Mouse (Mus musculus): ENCODE measurements around the gene Clca1. TPM values are rescaled to one million over a fixed set of nuclear protein-coding genes. Genes with fewer than 3 reads are reported as not detected.
"Not testable (repeated sequence)": the region's sequence is repeated elsewhere in the genome, so short reads cannot be mapped to it uniquely, and the experiment has no call there.

Gene Clca1
- total RNA-seq (2021): not detected in 2 replicates
- long read RNA-seq: 0 reads

DNA sequence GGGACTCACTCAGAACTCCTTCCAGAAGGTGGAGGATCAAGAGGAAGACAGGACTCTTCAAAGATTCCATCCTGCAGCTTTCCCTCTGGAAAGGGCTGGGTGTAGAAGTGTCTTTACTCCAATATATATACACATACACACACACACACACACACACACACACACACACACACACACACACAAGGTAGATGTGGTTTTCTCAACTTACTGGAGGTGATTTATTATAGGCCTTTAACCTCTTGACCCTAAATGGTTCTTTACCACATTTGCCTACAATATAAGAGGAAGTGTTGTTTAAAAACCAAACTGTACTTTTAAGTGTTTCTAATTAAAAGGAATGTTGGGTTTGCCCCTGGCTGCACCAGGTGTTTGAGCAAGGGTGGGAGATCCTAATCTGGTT is at the start of gene Clca1:
Gene Clca1 (minus strand): TSS at position 101 of the 400 bp plus-strand sequence.
- DNase-seq: no peak

DNA sequence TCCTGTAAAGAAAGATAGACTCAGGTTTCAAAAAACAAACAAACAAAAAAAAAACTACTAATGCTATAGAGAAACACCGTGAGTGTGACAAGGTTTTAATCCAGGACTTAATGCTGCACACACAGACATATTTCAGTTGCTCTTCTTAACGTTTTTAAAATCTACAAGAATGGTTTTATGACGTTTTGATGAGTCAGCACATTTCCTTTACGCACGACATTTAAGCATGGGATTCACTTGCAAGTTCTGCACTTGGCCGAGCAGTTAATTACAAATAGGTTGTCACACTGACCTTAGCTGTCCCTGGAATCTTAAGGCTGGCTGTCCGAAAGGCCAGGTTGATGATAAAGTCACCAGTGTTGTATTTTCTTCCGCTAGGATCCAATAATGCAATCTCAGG is 48.3 kb upstream of the Clca1 start:
- no peak for DNase-seq

DNA sequence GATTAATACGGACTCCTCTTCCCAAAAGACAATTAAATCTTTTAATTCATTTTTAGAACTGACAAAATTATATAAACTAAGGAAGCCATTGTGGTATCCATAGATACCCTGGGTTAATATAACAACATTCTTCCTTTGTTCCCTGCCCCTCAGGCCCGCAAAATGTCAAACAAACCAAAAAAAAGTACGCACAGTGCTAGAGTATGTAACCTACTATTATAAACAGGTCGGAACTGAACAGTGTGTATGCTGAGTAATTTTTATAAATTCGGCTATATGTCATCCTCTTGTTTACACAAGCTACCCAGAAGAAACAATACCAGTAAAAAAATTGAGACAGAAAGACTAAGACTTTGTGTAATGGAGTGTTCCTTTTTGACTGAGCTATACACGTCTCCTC is 45.8 kb upstream of the Clca1 start:
- DNase-seq: no peak

DNA sequence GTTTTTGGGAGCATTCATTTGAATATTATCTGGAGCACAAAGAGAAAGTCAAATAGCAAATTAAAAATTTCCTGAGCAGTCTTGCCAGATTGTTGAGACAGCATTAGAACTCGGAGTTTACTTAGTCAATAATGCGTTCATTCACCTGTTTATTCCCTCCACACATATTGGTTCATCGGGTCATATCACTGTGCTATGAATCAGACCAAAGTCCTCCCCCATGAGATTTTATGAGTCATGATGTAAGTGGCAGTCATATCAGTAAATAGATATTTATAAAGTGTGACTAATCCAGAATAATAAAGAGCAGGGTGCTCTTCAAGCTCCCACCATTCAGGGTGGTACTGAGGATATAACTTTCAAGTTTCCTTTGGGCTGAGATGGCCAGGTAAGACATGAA is 39.8 kb upstream of the Clca1 start:
- DNase-seq: no peak

DNA sequence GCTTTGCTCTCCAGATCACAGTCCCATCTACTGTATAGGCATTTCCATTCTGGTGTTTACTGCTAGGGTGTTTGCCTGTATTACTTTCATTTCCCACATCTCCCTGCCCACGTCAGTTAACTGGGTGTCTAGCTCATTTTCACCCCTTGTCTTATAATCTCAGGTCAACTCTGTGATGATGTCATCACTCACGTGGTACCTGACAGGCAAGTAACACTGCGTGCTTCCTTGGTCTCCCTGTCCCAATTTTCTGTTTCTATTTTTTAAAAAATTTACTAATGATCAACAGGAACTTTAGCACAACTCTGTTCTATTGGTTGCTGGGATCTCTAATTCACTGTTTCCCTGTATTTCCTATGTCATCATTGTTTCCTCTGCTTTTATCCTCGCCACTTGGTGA is 36.4 kb upstream of the Clca1 start:
- DNase-seq: no peak

DNA sequence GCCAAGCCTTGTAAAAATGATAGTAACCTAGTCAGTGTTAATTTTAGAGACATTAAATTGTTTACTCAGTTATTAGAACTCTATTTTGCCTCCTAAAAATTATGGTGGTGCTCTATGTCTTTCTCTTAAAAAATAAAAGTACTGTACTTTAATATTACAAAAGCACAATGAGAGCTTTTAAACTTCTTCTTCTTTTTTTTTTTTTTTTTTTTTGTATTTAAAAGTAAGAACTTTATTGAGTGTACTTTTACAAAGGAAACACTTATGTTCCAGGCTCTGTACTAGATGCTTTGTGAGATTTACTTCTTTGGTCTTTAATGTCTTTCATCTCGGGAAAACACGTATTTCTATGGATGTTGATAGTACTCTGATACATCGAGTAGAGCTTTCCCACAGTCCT is 22.6 kb upstream of the Clca1 start:
- not testable (repeated sequence) for DNase-seq

DNA sequence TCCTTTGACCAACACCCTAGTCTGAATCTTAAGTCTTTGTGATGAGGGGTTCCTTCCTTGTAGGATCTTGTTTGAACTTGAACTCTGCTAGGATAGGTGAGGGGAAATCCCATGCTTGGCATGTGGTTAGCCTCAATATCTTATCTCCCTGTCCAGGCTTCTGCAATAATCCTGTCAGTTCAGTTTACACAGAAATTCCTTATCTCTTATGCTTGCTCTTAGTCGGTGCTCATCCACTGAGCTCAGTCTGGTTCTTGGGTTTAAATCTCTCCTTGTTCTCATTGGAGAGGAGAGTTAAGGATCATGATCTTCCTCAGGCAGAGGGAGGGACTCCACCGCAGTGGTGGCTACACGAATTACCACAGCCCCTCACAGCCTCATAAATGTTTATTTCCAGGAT is 17.2 kb upstream of the Clca1 start:
- no peak for DNase-seq

DNA sequence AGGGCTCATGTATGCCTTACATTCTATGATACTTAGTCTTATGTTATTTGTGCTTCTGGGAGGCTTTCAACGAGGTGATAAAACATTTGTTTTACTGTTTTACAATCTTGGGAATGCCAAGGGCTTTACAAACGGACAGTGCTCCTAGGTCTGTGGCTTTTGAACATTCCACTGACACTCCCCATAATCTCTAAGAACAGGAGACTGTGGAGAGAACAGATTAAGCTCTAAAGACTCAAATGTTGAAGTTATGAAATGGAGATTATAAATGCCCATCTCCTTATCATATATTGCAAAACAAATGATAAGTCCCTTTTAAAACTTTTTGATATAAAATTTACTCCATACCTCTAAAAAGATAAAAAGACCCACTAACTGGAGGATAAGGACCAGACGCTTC is 6.2 kb upstream of the Clca1 start:
- DNase-seq: no peak

DNA sequence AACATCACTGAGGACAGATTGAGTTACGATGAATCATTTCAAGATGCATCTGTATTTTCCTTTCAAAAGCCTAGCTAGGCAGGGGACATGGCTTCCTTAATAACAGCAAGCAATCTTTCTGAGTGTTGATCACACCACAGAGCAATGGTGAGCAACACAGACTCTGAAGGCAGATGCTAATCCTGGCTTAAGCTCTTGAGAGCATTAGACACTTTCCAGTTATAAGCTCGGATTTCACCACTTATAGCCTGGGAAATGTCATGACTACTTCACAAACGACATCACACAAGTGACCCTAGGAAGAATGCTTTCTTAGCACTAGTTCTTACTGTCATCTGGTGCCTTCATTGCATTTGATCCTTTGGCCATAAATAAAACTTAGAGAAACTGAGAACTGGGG is 4.5 kb downstream of the Clca1 start:
- DNase-seq: no peak

DNA sequence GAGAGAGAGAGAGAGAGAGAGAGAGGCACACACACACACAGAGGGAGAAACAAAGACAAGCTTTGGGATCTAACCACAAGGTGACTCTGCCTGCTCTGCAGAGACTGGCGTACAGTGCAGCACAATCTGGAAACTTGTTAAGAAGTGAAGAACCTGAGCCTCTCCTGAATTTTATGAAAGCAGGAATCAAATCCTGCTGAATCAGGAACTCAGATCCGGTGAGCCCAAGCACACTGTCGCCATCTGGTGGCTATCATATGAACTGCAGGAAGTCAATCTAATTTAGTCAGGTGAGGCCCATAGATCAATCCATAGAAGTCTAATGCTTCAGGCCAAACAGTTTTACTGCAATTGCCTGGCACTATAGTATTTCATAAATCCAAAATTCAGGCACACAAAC is 5.8 kb downstream of the Clca1 start:
- DNase-seq: peak; percentile 17

DNA sequence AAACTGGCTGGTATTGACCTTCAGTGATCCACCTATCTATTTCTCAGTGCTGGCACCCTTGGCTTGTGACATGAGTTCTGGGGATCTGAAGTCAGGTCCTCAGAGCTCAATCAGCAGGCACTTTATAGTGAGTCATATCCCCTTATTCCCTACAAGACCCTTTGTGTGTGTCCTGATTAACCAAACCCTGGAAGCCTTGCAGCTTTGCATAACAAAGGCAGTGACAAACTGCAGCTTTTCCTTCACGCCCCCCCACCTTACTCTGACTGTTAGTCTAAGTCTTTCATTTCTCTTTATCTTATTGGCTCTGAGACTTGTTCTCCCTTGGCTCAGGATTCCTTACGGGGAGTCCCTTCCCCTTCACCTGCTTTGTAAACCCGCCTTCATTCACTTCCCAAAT is 14.8 kb downstream of the Clca1 start:
- no peak for DNase-seq

DNA sequence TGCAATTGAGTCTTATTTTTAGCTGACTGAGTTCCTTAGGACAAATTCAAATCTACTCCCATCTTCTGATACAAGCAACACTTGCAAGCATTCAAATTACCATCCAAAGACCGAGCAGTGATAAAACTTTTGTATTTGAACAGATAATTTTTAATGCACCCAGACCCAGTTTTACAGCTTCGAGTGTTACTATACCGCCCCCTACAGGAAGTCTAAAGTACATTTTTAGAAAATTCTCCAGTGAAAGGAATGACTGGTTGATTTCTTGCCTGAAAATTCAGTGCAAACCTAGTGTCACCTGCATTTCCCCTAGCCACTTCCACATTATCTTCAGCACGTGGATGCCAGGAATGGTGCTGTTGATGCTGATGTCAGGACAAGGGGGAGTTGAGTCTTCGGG is 28.2 kb downstream of the Clca1 start:
- no peak for DNase-seq

DNA sequence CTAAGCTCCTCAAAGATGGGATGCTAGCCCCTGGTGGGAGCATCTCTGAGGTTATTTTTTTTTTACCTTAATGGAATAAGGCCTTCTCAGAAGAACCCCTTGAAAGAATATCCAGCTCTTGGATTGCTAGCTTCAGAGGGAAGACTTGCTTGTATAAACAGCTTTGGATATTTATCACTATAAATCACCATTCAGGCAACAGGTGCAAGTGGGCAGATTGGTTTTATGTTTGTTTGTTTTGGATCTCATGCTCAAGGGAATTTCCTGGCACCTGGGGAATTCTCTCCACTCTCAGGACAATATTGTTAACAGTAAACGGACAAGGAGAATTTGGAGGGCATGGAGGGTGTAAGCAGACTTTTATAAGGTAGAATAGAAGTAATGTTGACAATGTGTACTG is 31.7 kb downstream of the Clca1 start:
- no peak for DNase-seq

DNA sequence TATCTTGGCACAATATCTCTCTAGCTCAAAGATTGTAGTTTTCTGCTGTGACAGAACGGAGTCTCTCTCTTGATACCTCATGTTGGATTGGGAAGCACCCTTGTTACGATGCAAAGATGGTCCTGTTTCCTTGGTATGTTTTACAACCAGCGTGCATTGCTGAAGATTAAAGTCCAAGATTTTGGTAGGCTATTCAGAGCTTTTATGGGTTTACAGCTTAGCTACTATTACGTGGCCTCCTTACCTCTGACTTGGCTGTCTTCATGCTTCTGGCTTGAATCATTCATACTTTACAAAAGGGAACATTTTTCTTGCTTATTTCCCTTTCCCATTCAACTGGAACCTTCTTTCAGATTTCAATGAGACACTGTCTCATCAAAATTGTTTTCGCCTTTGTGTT is 39.5 kb downstream of the Clca1 start:
- DNase-seq: no peak

DNA sequence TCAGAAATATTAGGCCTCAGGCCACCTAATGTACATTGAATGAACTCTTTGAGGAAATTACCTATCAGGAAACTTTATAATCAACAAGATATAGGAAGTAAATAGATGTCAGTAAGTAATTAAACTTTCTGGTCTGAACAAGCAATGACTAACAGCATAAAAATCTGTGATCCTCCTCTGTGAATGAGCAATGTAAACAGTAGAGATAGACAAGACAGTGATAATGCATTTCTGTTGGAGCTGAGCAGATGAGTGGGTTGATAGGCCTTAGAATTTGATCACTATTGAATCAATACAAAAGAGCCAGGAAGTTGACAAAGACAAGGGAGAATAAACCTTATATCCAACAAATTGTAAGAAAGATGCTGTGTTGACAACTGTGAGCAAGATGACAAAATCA is 40.0 kb downstream of the Clca1 start:
- DNase-seq: no peak

DNA sequence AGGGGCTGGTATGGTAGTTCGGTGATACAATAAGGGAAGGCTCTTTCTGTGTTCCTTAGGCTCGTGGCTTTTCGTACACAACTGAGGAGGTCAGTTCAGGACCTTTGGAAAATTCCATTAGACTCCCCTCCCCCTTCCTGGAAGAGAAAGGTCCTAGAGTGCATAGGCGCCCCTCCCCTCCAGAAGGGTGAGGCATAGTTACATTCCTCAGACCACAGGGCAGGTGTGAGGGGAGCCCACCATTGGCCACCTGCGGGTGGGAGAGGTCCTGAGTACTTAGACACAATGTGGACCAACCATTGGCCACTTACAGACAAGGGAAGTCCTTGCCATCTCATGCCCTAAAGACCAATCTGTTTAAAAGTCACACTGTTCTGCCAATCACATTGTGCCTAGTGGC is 46.7 kb downstream of the Clca1 start:
- no peak for DNase-seq

DNA sequence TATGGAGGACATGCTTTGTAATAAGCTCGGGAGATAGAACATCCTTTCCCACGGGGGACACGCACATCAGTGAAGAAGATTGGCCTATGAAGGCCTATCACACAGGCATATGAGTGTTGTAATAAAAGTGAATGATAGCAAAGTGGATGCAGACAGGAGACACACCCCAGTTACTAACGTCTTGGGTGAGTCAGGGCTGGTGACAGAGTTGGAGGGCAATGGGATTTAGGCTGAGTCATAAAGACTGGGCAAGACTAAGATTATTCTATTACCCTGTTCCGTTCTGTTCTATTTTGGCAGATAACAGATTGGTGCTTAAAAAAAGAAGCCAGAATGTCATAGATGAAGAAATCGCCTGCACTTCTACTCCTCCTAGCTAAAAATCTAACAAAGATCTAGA is 52.0 kb downstream of the Clca1 start:
- DNase-seq: no peak

DNA sequence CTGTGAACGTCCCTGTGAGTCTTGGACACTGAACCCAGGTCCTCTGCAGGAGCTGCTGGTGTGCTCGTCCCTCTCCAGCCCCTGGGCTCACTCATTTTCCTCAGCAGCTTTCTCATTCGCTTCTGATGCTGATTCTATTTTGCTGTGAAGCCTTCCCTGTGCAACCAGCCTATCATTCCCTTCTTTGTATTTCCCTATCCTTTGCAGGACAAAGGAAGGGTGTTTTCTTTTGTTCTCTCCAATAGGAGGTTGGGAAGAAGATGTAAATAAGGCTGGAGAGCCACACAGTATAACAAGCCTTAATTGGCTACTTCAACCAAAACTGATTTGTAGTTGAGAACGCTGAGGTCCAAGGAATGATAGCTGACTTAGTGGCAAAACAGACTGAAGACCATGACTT is 54.9 kb downstream of the Clca1 start:
- no peak for DNase-seq

DNA sequence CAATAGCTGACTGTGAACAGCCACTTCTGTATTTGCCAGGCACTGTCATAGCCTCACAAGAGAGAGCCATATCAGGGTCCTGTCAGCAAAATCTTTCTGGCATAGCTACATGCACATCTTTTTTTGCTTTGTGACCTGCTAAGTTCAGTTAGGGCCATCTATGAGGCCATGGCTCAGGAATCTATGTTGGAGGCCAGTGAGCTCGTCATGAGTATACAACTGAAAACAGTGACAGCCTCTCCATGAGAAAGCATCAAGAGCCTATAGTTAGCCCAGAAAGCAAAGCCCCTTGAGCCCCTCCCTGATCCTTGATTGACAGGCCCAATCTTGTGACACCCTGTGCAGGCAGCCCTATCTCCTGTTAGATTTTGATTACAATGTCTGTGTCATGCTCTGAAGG is 56.5 kb downstream of the Clca1 start:
- no peak for DNase-seq

DNA sequence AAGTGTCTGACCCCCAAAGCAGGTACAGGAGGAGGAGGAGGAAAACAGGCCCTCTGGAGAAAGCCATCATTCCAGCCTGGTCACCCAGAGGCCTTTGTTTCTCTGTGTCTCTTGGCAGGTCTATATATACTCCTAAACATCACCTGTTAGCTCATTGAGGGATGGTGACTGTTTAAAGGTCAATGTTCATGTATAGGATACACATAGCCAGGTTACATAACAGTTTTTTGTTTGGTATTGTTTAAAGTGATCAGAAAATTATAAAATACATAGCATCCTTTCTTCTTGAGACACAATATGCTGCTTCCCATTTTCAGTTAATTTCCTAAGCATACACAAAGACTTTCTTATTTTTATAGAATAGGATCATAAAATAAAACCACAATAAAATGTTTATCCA is 57.6 kb downstream of the Clca1 start, which contains the start of gene Clca4a:
Gene Clca4a (minus strand): TSS at position 101 of the 400 bp plus-strand sequence.
- no peak for DNase-seq

DNA sequence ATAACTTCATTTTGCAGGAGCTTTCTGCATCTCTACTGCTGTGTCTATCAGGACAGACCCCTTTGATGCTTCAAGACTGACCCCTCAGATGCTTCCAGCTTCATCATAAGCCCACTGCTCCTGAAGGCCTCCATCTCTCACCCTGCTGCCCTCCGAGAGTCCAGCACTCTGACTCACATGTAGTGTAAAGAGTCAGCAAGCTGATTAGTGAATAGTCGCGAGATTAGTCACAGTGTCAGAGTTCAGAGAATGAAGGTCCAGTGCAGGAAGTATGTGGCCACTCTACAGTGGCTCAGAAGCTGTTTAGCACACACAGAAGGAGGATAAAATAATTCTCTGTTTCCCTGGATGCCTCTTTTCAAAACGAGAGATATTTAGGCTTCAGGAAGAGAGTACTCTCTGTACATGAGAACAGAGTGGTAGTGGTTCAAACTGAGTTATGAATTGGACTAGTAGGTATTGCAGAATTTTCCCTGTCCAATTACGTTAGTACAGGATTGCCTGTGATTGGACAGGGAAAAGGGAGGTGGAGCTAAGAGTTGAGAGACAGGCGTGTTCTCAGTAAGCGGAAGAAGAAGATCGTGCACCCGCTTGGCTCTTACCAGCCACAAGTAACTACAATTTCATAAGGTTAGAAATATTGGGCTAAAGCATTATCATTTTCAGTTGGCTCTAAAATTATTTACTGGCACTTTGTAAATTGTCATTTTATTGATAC is 60.9 kb downstream of the Clca1 start:
- DNase-seq: no peak

DNA sequence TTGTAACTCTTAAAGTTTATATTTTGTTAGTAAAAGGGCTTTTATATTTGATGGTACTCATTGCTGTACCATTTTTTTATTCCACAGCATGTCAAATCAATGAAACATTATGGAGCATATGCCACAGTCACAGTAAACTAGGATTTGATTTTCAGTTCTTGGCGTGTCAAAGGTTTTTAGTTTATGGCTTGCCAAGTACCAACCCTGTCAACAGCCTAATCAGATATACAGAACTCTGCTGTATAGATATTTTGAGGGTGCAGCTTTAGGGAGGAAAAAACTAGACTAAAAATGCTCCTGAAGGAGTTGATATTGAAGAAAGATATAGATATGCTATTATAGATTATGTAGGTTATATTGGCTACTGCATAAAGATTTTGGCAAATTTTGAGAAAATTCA is 62.8 kb downstream of the Clca1 start:
- DNase-seq: no peak

DNA sequence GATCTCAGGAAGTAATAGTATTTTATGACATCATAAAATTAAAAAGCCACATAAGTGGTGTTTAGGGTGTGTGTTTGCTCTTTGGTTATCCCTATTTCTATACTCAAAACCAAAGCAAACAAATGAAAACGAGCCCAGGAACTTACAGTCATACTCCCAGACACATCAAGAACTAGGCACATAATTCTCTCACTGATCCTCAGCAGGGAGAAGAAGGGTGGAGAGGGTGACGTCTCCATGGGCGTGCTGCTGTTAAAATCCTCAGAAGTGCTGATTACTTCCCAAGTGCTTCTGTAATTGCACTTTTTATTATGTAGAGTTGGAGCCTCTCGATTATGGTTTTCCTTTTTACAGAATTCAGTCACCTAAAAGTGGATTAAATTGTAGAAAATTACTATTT is 66.5 kb downstream of the Clca1 start:
- DNase-seq: no peak
